Mouse (Mus musculus): ENCODE results near the gene Cracr2a.
A peak's percentile ranks its signal among the peaks of the same experiment; 100 is the strongest.

Gene Cracr2a

DNA sequence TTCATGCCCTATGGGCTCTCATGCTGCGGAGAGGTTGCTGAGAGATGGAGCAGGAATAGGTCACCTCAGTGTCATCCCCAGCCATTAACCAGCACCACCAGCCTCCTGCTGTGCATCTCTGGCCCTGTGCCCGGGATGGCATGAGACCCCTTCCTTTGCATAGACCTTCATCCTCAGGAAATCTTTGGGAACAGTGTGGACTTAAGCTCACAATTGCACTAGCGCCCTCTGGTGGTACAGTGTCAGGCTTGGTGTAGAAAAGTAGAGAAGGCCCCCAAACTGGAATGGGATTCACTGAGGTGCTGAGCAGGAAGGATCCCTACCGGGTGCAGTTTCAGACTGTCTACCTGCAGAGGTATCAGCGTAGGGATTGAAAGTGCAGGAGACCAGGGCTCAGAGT, 64.0 kb downstream of the Cracr2a start:
- peak; percentile 33 to 77 for DNase-seq (ENCODE audit: low spot score in 2 of 2)

DNA sequence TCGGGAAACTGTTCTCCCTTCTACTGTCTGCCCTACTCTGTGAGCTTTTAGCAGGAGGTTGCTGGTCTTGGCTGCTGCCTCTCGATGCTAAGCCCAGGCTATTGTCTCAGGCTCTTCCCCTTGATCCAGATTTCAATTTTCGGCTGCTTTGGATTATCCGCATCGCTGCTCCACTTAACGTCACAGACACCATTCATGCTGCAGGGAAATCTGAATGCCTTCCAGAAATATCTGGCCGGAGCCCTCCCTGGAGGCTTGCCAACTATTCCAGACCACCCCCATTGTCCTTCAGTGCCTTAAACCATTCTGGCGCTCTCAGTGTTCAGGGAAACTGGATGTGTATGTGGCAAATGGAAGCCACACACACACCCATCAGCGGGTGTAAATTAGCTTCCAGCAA, 66.3 kb downstream of the Cracr2a start:
- no peak for DNase-seq (ENCODE audit: low spot score in 2 of 2)

- no peak for DNase-seq (ENCODE audit: low spot score in 2 of 2)
Observed at GRCm38 (mm10) chr6:127629249-127629648, 68.1 kb downstream of the Cracr2a start.

GRCm38 (mm10) chr6:127634858-127635257, 73.7 kb downstream of the Cracr2a start:
- no peak for DNase-seq (ENCODE audit: low spot score in 2 of 2)

GRCm38 (mm10) chr6:127635462-127636189, 74.5 kb downstream of the Cracr2a start:
- no peak for DNase-seq (ENCODE audit: low spot score in 2 of 2)

- DNase-seq (ENCODE audit: low spot score in 2 of 2): no peak
Observed at GRCm38 (mm10) chr6:127641077-127641801, 80.1 kb downstream of the Cracr2a start.

- no peak for DNase-seq (ENCODE audit: low spot score in 2 of 2)
Observed at GRCm38 (mm10) chr6:127655988-127656387, 94.8 kb downstream of the Cracr2a start.

- DNase-seq (ENCODE audit: low spot score in 2 of 2): no peak
Observed at GRCm38 (mm10) chr6:127657152-127657551, 96.0 kb downstream of the Cracr2a start.

DNA sequence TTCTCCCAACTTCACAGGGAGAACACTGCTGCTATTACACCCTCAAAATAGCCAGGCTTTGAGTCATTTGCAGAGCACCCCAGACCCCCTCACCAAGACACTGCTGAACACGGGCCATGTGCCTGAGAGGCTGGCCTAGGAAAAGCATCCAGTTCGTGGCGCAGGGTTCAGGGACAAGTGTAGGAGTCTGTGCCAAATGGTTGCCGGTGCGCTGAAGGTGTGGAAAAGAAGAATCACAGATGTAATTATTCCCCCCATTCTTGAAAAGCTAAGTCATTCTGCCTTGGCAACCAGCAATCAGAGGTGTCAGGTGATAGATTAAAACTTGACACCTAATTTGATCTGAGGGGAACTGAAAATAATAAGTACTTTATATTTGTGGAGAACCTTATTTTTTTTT, 98.3 kb downstream of the Cracr2a start:
- no peak for DNase-seq (ENCODE audit: low spot score in 2 of 2)

DNA sequence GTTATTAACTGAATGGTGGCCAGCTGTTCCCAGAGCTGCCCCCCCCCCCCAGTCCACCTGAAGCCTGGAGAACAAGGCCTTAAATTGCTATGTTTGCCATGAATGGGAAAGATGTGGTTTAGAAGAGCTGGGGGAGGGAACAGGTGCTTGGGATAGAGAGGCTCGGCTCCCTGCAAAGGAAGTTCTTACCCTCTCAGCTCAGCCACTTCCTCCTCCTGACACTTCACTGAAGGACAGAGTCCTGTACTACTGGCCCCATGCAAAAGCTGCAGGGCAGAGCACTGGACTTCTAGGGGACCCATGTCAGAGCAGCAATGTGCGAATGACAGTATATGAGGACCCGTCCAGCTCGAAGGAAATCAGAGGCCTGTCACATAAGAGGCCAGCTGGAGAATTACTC, 98.8 kb downstream of the Cracr2a start:
- DNase-seq (ENCODE audit: low spot score in 2 of 2): no peak

GRCm38 (mm10) chr6:127661717-127662292, 100.7 kb downstream of the Cracr2a start:
- DNase-seq (ENCODE audit: low spot score in 2 of 2): no peak

DNA sequence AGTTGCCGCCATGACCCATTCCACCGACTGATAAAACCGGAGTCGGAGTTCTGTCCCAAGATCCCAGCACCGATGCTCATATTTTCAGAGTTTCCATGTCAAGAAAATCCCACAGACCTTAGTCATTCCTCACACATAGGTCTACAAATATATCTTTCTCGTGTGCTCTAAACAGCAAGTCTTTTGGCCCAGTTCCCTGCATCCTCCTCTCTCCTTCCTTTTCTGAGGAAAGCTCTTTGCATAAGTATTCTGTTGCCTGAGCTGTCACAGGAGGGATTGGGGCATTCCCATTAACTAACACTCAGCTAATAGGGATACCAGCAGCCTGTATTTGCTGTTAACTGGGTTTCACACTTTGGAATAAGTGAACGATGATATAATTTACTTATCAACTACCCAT, 102.1 kb downstream of the Cracr2a start:
- DNase-seq (ENCODE audit: low spot score in 2 of 2): no peak

DNA sequence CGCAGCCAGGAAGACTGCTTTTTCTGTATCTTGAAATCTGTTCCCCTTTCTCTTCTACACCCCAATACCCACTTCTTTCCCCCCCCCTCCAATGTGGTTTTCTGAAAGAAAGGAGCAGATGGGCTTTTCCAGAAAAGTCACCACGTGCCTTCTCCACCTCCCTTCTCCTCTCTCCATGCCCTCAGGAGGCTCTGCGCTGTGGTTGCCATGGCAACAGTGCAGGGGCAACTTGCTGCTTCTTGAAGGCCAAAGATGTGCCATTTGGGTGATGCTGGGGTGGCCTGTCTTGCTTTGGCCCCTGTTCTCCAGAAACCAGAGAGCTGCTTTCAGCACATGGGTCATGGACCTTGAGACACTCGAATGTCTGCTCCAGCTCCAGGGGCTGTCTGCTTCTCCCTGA, 108.2 kb downstream of the Cracr2a start:
- DNase-seq (ENCODE audit: low spot score in 2 of 2): no peak

DNA sequence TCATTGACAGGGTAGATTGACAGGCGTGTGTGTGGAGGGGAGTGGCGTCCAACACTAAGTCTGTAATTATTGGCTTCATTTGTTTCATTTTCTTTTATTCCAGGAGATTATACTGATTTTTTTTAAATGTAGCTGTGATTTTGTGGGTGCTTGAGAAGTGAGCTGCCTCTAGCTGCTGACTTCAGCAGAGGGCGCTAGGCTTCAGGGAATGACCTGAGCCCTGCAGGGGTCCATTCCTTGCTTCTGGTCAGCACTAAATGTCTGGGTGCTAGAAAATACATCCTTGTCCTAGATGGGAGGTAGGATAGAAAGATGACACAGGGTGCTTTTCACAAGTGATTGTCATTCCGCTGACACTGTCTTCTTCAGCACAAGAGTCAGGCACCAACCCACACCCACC, 108.9 kb downstream of the Cracr2a start:
- no peak for DNase-seq (ENCODE audit: low spot score in 2 of 2)

GRCm38 (mm10) chr6:127672071-127672470, 110.9 kb downstream of the Cracr2a start:
- DNase-seq (ENCODE audit: low spot score in 2 of 2): no peak

DNA sequence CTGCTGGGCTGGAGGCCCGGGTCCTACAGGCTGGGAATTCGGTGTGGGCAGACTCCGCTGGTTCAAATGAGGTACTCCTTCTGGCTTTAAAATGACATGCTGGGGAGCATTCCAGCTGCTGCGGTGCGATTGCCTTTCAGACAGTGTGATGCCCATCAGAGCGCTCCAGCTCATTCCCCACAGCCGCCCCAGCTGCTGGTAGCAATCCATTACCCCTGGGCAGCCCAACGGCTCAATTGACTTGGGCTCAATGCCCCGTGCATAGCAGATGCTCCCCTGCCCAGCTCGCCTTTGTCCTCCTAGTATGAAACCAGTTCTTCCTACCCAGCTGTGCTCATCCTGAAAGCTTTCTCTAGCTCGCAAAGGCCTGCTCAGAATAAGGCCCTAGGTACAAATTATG, 115.7 kb downstream of the Cracr2a start:
- DNase-seq (ENCODE audit: low spot score in 2 of 2): no peak

DNA sequence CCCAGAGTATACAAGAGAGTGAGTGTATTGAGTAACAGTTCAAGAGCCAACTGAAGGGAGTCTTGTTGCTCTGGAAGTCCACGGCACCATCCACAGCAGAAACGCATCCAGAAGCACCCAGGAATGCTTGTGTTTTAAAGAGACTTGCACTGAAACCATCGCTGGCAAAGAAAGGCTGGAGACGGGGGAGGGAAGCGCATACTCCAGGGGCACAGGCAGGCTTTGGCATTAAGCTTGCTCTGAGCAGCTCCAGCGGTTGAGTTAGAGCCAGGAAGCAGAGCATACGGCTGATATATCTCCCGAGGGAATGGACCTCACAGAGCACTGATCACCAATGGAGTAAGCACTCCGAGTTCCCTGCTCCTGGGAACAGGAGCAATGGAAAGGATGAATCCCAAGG, 117.2 kb downstream of the Cracr2a start:
- DNase-seq (ENCODE audit: low spot score in 2 of 2): no peak

- DNase-seq (ENCODE audit: low spot score in 2 of 2): no peak
Observed at GRCm38 (mm10) chr6:127678998-127679397, 117.9 kb downstream of the Cracr2a start.

GRCm38 (mm10) chr6:127680784-127681183, 119.6 kb downstream of the Cracr2a start:
- DNase-seq (ENCODE audit: low spot score in 2 of 2): no peak

- no peak for DNase-seq (ENCODE audit: low spot score in 2 of 2)
Observed at GRCm38 (mm10) chr6:127683561-127683960, 122.4 kb downstream of the Cracr2a start.

DNA sequence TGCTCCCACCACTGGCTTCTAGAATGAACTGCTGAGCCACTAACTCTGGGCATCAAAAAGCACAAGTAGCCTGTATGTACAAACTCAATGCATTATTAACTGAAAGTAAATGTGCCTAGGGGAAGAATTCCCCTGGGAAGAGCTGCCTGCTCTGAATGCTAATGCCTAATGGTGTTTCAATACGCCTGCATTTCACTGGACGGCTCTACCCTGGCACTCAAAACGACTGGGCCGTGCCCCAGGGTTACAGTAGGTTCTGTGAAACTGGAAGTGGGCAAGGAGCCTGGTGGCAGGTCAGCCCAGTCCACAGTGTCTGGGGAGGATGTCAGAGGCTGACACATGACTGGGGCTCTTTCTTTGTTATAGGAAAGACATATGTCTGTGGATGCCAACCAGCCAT, 123.8 kb downstream of the Cracr2a start:
- DNase-seq (ENCODE audit: low spot score in 2 of 2): no peak

DNA sequence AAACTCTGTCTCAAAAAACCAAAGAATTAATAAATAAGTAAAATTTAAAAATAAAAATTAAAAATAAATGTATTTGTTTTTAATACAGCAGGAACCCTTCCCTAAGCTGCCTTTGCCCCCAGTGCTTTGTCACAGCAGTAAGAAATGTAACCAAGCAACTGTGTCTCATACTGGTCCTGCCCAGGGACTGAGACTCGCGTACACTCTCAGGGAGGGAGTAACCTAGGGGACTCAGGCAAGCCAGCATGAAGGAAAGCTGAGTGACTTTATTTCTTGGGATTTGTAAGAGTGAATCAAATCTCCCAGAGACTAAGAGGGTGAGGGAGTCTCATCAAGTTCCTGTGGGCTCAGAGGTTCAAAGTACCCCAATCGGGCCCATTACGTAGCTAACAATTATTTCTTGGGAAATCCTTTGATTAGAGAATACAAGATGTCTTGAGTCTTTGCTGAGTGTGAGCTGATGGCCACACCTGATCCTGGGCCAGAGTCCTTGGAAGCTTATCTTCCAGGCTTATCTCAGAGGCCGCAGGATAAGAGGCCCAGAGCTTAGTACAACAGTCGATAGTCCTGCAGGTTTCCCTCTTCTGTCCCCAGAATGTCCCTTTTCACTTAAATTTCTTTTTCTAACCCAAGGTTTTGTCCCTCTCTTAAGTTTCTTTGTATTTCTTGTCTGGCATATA, 126.2 kb downstream of the Cracr2a start:
- no peak for DNase-seq (ENCODE audit: low spot score in 2 of 2)
